Mouse (Mus musculus) kidney, adult 2 months (tissue): ENCODE measurements around the gene Mapk8ip1.

Experiments used
- CTCF ChIP-seq: fragments of 200-500 bp; conservative IDR thresholded peaks from 2 replicates; pipeline ENCODE4 v1.5.1; 2011; ENCODE audit warnings: low read depth, mild to moderate bottlenecking, control low read depth, low read length, moderate library complexity, mixed read lengths; ENCODE audit not compliant: insufficient read depth, insufficient read length
- POLR2A ChIP-seq: fragments of 200-500 bp; IDR thresholded peaks from one replicate; pipeline ENCODE4 v1.6.1; 2011; ENCODE audit warnings: low read depth, low read length, control low read depth

GRCm38 (mm10) chr2:92446656-92447055 lies 45.6 kb upstream of the Mapk8ip1 start:
- no peak for TF ChIP-seq POLR2A
- no peak for TF ChIP-seq CTCF
